ENCODE assay signal across 18 mouse cellular contexts in genomic region chr1:99299139-99299538, GRCm38 (mm10).
"Had no signal": no experiment of that assay in that cellular context is flagged by ENCODE, and none has a peak within 500 bp of the region (broad histone marks: within the 10 kb centered on the region; RNA-seq: fewer than 3 reads in every experiment).

No protein-coding gene starts in this region.

- ATAC-seq: liver, postnatal 0 days; lung, postnatal 0 days had no signal

- H3K27ac ChIP-seq: liver, embryonic 13.5 days; liver, embryonic 15.5 days; lung, embryonic 15.5 days; macrophage; neural tube, embryonic 13.5 days; stomach, embryonic 15.5 days; stomach, postnatal 0 days had no signal

- H3K9ac ChIP-seq: liver, embryonic 13.5 days; liver, embryonic 15.5 days; liver, postnatal 0 days; lung, embryonic 15.5 days; neural tube, embryonic 13.5 days; stomach, embryonic 15.5 days had no signal

- H3K36me3 ChIP-seq: liver, embryonic 13.5 days; liver, embryonic 15.5 days; lung, embryonic 15.5 days; neural tube, embryonic 13.5 days; stomach, embryonic 15.5 days had no signal

- H3K9me3 ChIP-seq: liver, embryonic 13.5 days; liver, embryonic 15.5 days; lung, embryonic 15.5 days; megakaryocyte, embryonic 14.5 days; neural tube, embryonic 13.5 days; stomach, embryonic 15.5 days had no signal

- H3K27me3 ChIP-seq: liver, embryonic 13.5 days; liver, embryonic 15.5 days; lung, embryonic 15.5 days; megakaryocyte, embryonic 14.5 days; neural tube, embryonic 13.5 days; stomach, embryonic 15.5 days had no signal

- H3K4me3 ChIP-seq: liver, embryonic 13.5 days; liver, embryonic 15.5 days; lung, embryonic 15.5 days; megakaryocyte, embryonic 14.5 days; neural tube, embryonic 13.5 days; stomach, embryonic 15.5 days had no signal

- H3K4me1 ChIP-seq: liver, embryonic 13.5 days; liver, embryonic 15.5 days; lung, embryonic 15.5 days; megakaryocyte, embryonic 14.5 days; neural tube, embryonic 13.5 days; stomach, embryonic 15.5 days had no signal

- DNase-seq: liver, embryonic 13.5 days; liver, postnatal 0 days; lung, adult 2 months; lung, postnatal 14 days; lung, postnatal 36 days; midbrain, embryonic 14.5 days; right cerebral cortex, postnatal 14 days; thymus, adult 2 months; thymus, postnatal 25 days; thymus, postnatal 4 days had no signal

- H3K4me2 ChIP-seq: liver, embryonic 13.5 days; liver, embryonic 15.5 days; lung, embryonic 15.5 days; neural tube, embryonic 13.5 days; stomach, embryonic 15.5 days had no signal
